Mouse (Mus musculus): ENCODE data around the gene Mboat2.

Gene Mboat2

DNA sequence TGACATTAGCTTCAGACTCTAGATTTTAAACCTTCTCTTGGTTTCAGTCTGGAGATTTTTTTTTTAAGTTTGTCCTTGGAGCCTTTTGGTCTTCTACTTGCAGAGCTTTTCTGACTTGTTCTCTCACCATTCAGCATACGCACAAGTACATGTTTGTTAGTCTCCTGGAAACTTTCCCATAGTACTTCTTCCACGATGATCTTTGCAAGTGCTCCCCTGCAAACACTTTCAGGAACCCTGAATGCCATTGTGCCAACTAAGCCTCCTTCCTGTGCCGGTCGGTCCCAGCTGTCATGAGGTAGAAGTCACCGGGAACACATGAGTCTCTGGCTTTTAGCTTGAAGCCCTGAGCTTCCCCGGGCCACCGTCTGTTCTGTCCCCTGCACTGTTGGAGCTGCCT lies 79.0 kb downstream of the Mboat2 start:
- no peak for DNase-seq

- DNase-seq, result no peak
These were observed 81.5 kb downstream of the Mboat2 start for GRCm38 (mm10) chr12:24912174-24912573.

DNA sequence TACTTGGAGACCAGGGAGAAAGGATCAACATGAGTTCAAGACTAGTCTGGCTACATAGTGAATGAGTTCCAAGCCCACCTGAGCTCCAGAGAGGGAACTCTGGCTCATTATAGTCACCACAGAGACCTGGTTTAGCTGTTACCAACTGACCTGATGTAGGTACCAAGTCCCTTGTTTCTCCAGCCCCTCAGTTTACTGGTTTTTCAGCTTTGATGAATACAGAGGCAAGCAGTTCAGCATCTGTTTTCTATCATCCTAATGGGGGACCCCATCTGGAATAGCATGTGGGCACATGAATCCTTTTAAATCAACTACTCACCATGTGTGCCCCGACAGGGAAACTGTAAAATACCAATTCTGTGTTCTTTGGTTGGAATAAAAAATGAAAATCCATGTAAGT lies 82.2 kb downstream of the Mboat2 start:
- DNase-seq, result no peak

DNA sequence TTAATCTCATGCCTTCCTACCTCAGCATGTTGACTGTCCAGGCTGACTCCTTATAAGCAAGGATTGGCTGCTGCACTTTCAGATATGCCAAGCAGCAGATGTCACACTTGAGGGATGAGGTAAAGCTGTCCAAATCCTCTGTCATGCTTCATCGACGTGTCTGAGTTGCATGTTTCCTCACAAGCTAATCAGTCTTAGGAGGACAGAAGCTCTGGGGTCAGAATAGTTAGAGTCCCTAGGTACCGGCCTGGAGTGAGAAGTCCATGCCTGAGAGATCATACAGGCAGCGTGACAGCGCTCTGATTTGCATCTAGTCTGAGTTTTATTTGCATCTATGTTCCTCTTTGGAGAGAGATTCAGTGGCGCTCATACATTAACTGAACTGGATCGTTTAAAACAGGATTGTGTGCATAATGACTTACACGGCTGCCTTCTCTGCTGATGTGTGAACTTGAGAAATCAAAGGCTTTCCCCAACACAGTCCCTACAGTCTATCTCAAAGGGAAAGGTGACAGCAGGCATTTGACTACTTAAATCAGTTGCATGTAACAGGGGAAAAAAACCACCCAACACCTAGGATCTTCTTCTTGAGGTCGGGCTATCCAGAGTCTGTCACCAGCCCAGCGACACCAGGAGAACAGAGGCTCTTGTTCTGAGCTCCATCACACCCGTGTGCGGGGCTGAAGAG lies 88.0 kb downstream of the Mboat2 start:
- DNase-seq, result no peak

DNA sequence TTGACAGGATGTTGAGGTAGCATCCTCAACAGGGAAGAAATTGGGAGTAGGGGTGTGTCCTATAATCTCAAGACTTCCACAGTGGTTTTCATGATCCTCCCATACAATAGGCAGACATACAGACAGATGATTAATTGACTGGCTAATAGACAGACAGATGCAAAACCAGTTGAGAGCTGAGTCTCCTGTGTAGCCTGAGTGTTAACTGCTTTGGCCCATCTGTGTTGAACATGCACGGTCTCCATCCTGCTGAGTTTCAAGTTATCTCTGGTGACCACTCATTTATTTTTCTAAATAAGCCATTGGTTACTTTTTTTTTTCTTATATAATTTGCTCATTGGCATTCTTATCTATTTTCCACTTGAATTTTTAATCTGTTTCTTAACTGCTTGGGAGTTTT lies 90.2 kb downstream of the Mboat2 start:
- DNase-seq, result no peak

DNA sequence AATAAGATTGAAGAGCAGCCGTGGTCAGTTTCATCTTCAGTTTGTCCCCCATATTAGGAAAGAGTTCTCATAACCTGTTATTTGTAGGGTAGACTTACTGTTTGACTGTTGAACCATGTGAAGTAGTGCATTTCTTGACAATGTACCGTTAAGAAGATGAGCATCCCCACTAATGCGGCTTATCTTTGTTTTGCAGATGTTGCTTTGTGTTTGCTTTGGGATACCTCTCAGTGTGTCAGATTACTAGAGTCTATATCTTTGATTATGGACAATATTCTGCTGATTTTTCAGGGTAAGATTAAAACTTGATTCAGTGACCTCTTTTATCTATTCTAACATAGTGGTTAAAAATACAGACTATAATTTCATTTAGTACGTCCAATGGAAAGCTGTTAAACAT lies 93.3 kb downstream of the Mboat2 start:
- no peak for DNase-seq

DNA sequence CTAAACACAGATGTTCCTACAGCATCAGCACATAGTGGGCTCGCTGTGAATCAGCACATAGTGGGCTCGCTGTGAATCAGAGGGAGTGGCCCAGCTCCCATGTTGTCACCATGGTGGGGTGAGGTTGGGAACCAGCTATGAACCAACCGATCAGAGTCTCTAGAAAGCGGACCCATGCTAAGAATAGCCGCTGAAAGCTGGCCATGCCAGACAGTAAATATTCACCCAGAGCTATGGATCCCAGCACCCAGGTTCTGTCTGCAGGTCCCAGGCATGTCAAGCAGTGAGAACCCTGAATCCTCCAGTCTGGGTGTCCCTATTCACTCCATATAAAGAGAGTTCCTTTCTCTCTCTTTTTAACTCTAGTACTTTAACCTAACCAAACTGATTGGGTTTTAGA lies 94.6 kb downstream of the Mboat2 start:
- no peak for DNase-seq

GRCm38 (mm10) chr12:24925684-24926083 lies 95.0 kb downstream of the Mboat2 start:
- DNase-seq, result no peak

DNA sequence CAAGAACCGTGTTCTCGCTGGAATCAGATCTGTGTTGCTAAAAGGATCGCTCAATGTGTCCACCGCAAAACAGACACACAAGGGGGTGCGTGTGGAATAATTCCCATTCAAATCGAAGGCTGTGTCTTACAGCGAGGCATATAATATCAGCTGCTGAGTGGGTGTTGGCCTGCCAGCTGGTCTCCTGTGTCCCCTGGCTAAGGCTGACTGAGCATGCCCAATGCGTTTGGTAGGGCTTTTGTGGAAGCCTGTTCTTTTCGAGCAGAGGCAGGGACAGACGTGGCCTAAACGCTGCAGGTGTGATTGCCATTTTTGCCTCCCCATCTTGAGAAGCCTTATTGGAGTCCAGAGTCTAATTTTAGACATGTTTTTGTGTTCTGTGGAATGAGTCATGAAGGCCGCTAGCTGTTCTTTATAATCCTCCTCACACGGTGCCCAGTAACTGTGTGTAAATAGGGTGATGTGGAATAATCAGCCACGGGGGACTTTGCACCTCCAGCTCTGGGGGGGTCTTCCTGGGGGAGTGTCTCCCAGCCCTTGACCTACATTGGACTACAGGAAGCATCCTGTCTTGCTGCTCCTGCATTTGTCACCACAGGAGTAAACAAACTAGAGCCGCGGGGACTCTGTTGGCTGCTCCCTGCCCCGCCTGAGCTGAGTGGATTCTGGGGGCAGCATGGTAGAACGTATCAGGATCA lies 97.5 kb downstream of the Mboat2 start:
- DNase-seq, result peak; percentile 33

DNA sequence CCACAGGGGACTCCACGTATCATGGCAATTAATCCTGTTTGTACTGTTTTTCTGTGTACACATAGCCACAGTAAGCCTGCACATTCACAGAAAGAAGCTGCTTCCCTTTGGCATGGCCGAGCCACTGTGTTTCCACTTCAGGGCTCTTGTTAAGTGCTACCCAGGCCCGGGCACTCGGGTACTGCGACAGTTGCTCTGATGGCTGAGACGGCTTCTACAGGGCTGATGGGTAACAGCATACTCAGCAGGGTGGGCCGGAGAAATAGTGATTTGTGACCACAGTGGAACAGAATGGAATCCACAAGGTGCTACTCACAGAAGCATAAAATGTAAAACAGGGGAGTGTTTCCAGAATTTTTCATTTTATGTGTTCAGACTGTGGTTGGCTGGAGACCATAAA lies 98.4 kb downstream of the Mboat2 start:
- DNase-seq, result no peak

- DNase-seq, result no peak
These were observed 100.1 kb downstream of the Mboat2 start for GRCm38 (mm10) chr12:24930760-24931159.

GRCm38 (mm10) chr12:24932120-24932519 lies 101.4 kb downstream of the Mboat2 start:
- DNase-seq, result no peak

DNA sequence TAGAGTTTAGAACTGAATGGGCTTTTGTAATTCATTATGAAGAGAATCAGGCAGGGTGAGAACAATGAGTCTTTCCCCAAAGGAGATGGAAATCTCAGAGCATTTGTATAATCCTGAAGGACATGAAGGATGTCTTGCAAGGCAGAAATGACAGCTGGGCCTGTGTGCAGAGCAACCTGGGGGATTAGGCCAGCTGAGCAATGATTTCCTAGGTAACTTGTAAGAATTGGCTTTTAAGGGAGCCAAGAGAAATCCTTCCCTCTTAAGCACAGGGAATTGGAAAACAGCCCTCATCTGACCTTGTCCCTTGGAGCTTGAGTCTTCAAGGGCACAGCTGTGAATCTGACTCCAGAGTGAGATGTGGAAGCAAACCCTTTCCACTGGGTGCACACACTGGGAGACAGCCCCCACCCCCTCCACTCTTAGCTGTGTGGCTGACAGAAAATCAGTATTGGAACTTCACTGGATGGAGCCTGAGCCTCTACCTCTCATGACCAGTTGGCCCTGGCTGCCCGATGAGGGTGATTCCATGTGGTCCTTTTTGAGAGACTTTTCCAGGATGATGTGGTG lies 102.6 kb downstream of the Mboat2 start:
- no peak for DNase-seq

- DNase-seq, result no peak
These were observed 103.3 kb downstream of the Mboat2 start for GRCm38 (mm10) chr12:24933996-24934395.

GRCm38 (mm10) chr12:24936281-24936680 lies 105.6 kb downstream of the Mboat2 start:
- DNase-seq, result no peak

GRCm38 (mm10) chr12:24939372-24939771 lies 108.7 kb downstream of the Mboat2 start:
- no peak for DNase-seq

DNA sequence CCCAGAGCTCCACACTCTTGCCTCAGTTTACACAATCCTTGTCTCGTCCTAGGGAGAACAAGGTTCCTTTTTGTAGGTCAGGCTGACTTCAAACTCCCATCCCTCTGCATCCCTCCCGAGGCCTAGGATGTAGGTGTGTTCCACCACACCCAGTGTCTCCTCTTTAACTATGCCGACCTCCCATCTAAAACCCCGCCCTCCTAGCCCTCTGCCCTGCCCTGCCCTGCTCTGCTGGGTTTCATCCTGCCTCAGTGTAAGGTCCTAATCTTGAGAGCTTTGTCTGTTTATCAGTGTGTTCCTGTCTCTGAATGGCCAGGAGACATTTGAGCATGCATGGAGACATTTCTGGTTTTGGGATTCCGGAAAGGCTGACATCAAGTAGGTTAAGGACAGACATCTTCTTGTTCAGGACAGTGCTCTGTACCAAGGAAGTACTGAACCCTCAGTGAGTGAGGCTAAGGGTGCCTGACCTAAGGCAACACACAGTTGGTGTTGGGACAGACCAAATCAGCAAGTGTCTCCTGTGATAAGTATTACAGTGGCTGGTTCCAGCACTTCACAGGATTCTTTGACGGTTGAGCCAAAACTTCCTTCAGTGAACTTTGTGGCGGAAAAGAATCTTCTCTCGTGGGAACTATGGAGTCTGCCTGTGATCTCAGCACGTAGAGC lies 112.1 kb downstream of the Mboat2 start:
- no peak for DNase-seq

- DNase-seq, result no peak
These were observed 112.7 kb downstream of the Mboat2 start for GRCm38 (mm10) chr12:24943427-24943826.

DNA sequence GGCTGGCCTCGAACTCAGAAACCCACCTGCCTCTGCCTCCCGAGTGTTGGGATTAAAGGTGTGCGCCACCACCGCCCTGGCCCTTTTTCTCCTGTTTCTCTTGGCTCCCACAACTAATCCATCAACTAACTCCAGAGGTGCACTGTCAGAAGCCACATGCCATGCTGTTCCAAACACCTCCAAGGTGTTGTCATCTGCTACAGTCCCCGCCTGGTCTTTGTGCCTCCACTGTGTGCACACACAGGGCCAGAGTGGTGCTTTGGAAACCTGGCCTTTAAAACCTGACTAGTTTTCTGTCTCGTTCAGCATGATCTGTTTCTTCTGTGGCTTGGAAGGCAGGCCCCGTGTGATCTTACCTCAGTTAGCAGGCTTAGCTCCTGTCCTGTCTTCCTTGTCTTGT lies 113.9 kb downstream of the Mboat2 start:
- DNase-seq, result no peak

- no peak for DNase-seq
These were observed 116.4 kb downstream of the Mboat2 start for GRCm38 (mm10) chr12:24947065-24947464.

DNA sequence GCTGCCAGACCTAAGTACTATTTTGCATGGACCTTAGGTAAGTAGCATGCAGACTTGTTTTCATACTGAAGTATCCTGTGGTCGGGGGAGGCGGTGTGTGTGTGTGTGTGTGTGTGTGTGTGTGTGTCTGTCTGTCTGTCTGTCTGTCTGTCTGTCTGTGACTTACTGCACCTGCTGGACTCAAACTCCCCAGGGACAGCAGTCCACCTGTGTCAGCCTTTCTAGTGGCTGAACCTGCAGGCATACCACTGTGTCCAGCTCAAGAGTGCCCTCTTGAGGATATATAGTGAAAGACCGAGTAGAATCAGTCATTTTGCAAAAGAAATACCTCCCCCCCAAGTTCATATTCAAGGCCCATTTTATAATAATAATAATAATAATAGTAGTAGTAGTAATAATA lies 117.7 kb downstream of the Mboat2 start:
- peak; percentile 62 for DNase-seq

DNA sequence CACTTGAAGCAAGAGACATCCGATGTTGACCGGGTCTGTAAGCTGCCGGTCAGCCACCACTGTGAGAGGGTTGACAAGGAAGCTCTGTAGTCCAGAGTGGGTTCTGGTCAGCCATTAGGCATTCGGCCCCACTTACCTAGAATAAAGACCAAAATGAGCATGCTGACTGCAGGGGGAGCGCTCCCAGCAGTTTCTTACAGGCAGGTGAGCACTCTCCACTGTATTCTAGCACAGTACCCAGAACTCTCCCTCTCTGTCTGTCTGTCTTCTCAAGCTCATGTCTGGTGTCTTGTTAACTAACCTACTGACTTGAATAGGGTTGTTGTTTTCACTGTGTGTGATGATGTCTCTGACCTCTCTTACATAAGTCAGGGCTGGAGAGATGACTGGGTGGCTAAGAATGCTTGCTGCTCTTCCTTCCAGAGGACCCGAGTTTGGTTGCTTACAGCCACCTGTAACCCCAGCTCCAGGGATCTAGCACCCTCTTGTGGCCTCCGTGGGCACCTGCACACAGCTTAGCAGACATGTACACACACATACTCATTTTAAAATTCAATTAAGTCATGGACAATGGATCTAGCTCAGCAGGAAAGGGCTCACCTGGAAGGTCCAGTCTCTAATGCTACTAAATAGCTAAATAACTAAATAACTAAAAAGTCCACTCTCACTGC lies 119.8 kb downstream of the Mboat2 start:
- no peak for DNase-seq

GRCm38 (mm10) chr12:24952147-24952546 lies 121.5 kb downstream of the Mboat2 start:
- peak; percentile 85 for DNase-seq

Data from kidney, postnatal 10 days (tissue).